Mouse (Mus musculus) midbrain, embryonic 16.5 days (tissue): ENCODE measurements around the gene Hspb2. TPM values are rescaled to one million over a fixed set of nuclear protein-coding genes. Genes with fewer than 3 reads are reported as not detected.

Experiments used
- ATAC-seq: fragments of 200-750 bp; cut with Nextera tagmentation; 2 replicates; pipeline ENCODE4 v1.8.0; 2017; ENCODE audit warnings: moderate TSS enrichment
- H3K27ac ChIP-seq: fragments of 300-500 bp; sonication (generic); 2 replicates; pipeline ENCODE4 v1.5.1; 2014; ENCODE audit warnings: mild to moderate bottlenecking, low read length, mixed read lengths
- H3K27me3 ChIP-seq: fragments of 300-500 bp; sonication (generic); 2 replicates; pipeline ENCODE4 v1.6.1; 2014; ENCODE audit warnings: low read depth, low read length, mixed read lengths; ENCODE audit not compliant: control insufficient read depth, insufficient read depth
- H3K36me3 ChIP-seq: fragments of 300-500 bp; sonication (generic); 2 replicates; pipeline ENCODE4 v1.6.1; 2014; ENCODE audit warnings: mild to moderate bottlenecking, low read length, moderate library complexity, mixed read lengths; ENCODE audit not compliant: control insufficient read depth, insufficient read depth
- H3K4me1 ChIP-seq: fragments of 300-500 bp; sonication (generic); 2 replicates; pipeline ENCODE4 v1.6.1; 2014; ENCODE audit warnings: mild to moderate bottlenecking, low read length, mixed read lengths; ENCODE audit not compliant: control insufficient read depth, insufficient read depth
- H3K4me2 ChIP-seq: fragments of 300-500 bp; sonication (generic); 2 replicates; pipeline ENCODE4 v1.6.1; 2014; ENCODE audit warnings: mild to moderate bottlenecking, low read length, mixed read lengths
- H3K4me3 ChIP-seq: fragments of 300-500 bp; sonication (generic); 2 replicates; pipeline ENCODE4 v1.5.1; 2014; ENCODE audit warnings: low read depth, mild to moderate bottlenecking, low read length, moderate library complexity, mixed read lengths
- H3K9ac ChIP-seq: fragments of 300-500 bp; sonication (generic); 2 replicates; pipeline ENCODE4 v1.6.1; 2014; ENCODE audit warnings: low read depth, low read length, mixed read lengths
- H3K9me3 ChIP-seq: fragments of 300-500 bp; sonication (generic); replicated peaks from 2 replicates; pipeline ENCODE4 v1.6.1; 2014; ENCODE audit warnings: mild to moderate bottlenecking, low read length, mixed read lengths; ENCODE audit not compliant: control insufficient read depth, poor library complexity, severe bottlenecking
- WGBS: fragments of 180-500 bp; shearing (Covaris S2); extraction: QIAGEN DNeasy Blood & Tissue Kit; methylation state at CpG from one replicate; pipeline ENCODE4 v1.1.7; 2014; 5-methylcytosine and 5-hydroxymethylcytosine counted together
- polyA plus RNA-seq: library from polyadenylated mRNA; unstranded; fragments of >200 nt; fragmentation: Nextera tagmentation; extraction: Ambion mirVana; gene quantifications from 2 replicates; pipeline ENCODE4 v1.2.1, GENCODE M21; 2015

The Hspb2 gene
- polyA plus RNA-seq, 1 experiment from 2014 or later = 0.84 TPM

DNA sequence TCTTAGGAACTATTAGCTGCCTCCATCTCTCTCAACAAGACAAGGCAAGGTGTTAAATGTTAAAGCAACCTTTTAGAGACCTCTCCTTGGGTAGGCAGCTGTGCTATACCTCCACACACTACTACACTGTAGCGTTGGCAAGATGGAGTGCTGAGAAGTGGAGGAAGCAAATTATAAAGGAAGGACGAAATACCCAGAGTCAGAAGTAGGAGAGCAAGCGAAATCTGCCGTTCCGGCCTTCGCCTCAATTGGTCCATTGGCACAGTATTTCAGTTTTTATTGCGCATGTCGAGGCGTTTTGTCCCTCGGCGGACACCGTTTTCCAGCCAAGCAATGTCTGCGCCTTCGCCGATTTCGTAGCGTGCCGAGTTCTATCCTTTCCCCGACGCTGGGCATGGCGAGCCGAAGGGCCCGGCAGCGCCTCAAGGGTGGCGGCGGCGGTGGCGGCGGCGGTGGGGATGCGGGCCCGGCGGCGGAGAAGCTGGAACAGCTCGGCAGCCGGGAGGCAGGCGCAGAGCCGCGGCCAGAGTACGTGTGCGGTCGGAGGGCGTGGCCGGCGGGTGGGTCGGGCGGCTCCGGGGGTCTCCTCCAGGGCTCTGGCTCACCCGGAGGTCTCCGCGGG lies 22.9 kb upstream of the Hspb2 start, which contains the start of the genes Alg9 and 1110032A03Rik:
Alg9 (plus strand) TSS at position 29 of the 622 bp plus-strand sequence.
1110032A03Rik (minus strand) TSS at position 530 of the 622 bp plus-strand sequence.
- Histone ChIP-seq H3K36me3 (peaks cover 4% of the 10 kb centered on the region; the same call in 1 of the 2 replicates), H3K4me2 (peak within 1 kb of the TSS; percentile 75), H3K4me1 (peaks cover 19% of the 10 kb centered on the region), H3K27ac (peak within 1 kb of the TSS; percentile 92), H3K4me3 (peak within 1 kb of the TSS; percentile 82), H3K27me3 (no peaks in the 10 kb centered on the region), H3K9ac (peak within 1 kb of the TSS; percentile 89), H3K9me3 (no peaks in the 10 kb centered on the region)
- under 1% methylated on average over 51 of the region's 51 CpGs for WGBS
- ATAC-seq = peak; percentile 80

DNA sequence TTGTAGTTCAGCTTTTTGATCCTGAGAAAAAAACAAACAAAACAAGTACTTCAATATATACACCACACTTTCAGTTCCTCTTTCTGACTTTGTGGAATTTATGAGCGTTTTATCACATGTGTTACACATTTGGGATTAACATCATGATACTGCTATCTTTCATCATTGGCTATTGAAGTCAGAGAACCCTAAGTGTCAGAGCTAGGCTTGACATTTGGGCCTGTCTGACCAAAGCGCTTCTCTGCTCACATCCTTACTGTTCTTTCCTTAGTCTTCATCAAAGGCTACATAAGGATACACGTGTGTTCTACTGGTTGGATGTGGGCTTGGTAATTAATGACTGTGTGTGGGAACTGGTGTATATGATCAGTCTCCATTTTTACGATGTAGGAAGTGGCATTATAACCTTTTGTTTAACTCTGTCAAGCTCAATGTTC lies 21.9 kb upstream of the Hspb2 start:
- 0 out of 2 replicates have a peak overlapping the region, but pooled peaks have one; percentile 0 for H3K4me3 ChIP-seq
- H3K27ac ChIP-seq = no peak overlapping the region; the same call in 1 of the 2 replicates
- no peak overlapping the region for H3K9ac ChIP-seq
- H3K4me1 ChIP-seq = peaks cover 25% of the 10 kb centered on the region
- H3K4me2 ChIP-seq = peak overlapping the region; percentile 75
- no peaks in the 10 kb centered on the region for H3K27me3 ChIP-seq
- no peaks in the 10 kb centered on the region for H3K36me3 ChIP-seq
- ATAC-seq = no peak
- 74% methylated on average over 4 of the region's 4 CpGs for WGBS
- H3K9me3 ChIP-seq = no peaks in the 10 kb centered on the region

DNA sequence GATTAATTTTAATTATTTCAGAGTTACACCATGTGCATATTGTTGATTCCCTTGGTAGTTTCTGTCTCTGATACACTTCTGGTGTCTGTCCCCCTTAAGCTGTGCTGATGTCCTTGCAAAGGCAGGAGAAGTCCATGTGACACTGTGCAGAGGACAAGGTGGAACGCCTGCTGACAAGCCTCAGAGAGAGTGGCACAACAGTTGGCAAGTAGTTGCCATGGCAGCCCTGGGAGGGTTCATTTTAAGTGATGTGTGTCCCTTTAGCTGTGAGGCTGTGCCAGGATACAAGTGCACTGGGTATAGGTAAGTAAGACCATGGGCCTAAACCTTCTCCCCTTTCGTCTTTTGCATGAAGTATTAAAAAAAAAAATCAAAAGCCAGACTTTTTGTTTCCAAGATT lies 17.9 kb upstream of the Hspb2 start:
- no peaks in the 10 kb centered on the region for H3K36me3 ChIP-seq
- ATAC-seq = no peak
- no peaks in the 10 kb centered on the region for H3K9me3 ChIP-seq
- H3K27ac ChIP-seq = no peak overlapping the region
- 78% methylated on average over 2 of the region's 2 CpGs for WGBS
- peaks cover 29% of the 10 kb centered on the region for H3K4me1 ChIP-seq
- no peak overlapping the region for H3K9ac ChIP-seq
- H3K27me3 ChIP-seq = no peaks in the 10 kb centered on the region
- no peak overlapping the region for H3K4me3 ChIP-seq
- no peak overlapping the region for H3K4me2 ChIP-seq

DNA sequence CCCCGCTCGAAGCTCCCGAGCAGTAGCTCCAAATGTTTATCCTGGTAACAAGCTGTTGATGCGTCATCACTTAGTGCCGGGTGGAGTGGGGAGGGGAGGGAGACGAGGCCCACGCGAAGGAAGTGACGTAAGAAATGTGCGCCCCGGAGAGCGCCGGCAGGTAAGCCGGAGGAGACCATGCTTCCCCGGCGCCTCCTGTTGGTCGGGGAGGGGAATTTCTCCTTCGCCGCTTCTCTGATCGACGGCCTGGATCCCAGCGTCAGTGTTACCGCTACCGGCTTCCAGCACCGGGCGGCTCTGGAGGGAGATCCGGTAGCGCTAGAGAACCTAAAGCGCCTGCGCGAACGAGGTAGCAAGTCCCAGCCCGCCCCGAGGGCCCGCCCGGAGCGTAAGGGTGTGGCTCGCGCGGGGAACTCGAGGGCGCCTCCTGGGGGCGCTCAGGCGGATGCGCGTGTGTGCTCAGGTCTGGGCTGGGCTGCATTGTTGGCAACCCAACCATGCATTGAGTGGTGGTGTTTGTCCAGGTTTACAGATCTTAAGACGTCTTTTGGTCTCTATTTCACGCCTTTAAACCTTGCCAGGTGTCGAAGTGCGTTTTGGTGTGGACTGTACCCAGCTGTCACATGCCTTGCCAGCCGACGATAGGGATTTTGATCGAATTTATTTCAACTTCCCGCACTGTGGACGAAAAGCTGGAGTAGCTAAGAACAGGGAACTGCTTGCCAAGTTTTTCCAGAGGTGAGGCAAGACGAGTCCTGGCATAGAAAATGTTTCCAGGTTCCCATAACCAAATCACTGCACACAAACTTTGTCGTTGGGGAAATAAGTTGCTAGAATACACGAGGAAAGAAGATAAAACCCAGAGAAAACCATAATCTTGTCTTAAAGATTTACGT lies 16.2 kb upstream of the Hspb2 start, which contains the start of gene Fdxacb1:
Fdxacb1 (plus strand) TSS at position 130 of the 896 bp plus-strand sequence.
- Histone ChIP-seq H3K4me2 (peak within 1 kb of the TSS; percentile 71), H3K4me3 (peak within 1 kb of the TSS; percentile 61)
- 4% methylated on average over 59 of the region's 59 CpGs for WGBS

DNA sequence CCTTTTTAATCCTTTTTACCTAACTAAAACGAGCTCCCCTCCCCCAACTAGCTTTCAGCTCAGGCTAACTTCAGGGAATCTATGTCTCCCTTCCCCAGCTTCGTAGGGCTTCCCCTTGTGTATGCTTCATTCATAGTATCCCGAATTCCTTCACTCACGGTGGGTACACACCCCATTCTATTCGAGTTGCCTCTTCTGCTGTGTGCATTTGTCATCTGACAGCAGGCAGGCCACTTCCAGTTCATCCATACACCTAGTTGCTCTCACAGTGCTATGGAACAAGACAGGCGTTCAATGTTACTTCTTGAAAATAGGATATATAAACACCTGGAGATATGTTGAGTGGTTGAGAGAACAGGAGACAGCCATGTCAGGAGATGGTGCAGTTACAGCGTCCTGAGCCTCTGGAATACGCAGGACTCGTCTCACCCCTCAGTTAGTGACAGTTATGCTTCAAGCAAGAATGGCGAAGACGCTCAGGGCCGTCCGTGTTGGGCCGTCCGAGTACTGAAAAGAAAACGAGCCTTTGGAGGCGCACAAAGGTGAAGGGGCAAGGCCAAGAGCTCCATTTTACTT lies 15.5 kb upstream of the Hspb2 start:
- Histone ChIP-seq H3K4me1 (peaks cover 19% of the 10 kb centered on the region), H3K4me2 (peak overlapping the region; percentile 71), H3K27ac (peak overlapping the region; percentile 93), H3K27me3 (no peaks in the 10 kb centered on the region), H3K36me3 (no peaks in the 10 kb centered on the region), H3K4me3 (peak overlapping the region; percentile 61), H3K9ac (peak overlapping the region; percentile 75), H3K9me3 (no peaks in the 10 kb centered on the region)
- ATAC-seq = peak; percentile 76; the same call in 1 of the 2 replicates
- 6% methylated on average over 17 of the region's 17 CpGs for WGBS

More for the DNA sequence above, 16.2 kb upstream of the Hspb2 start, which contains the start of gene Fdxacb1:
- H3K27me3 ChIP-seq = no peaks in the 10 kb centered on the region
- peak; percentile 92 for ATAC-seq
- H3K36me3 ChIP-seq = no peaks in the 10 kb centered on the region
- H3K27ac ChIP-seq = peak within 1 kb of the TSS; percentile 93
- no peaks in the 10 kb centered on the region for H3K9me3 ChIP-seq
- H3K9ac ChIP-seq = peak within 1 kb of the TSS; percentile 81
- peaks cover 19% of the 10 kb centered on the region for H3K4me1 ChIP-seq

DNA sequence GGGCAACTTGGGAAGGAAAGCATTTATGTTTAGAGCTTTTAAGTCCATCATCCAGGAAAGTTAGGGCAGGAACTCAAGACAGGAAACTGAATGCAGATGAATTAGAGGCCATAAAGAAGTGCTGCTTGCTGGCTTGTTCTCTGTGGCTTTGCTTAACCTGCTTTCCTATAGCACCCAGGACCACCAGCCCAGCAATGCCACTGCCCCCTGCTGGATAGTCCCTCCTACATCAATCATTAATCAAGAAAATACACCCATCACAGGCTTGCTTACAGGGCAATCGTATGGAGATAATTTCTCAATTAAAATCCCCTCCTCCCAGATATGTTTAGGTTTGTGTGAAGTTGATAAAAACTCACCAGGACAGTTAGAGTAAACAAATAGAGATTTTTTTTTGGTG lies 11.2 kb upstream of the Hspb2 start:
- Histone ChIP-seq H3K27me3 (no peaks in the 10 kb centered on the region), H3K4me3 (no peak overlapping the region), H3K27ac (no peak overlapping the region), H3K4me2 (no peak overlapping the region), H3K36me3 (no peaks in the 10 kb centered on the region), H3K9me3 (no peaks in the 10 kb centered on the region), H3K4me1 (peaks cover 8% of the 10 kb centered on the region), H3K9ac (no peak overlapping the region)
- ATAC-seq = no peak
- WGBS = 69% methylated on average over 1 of the region's 1 CpGs

DNA sequence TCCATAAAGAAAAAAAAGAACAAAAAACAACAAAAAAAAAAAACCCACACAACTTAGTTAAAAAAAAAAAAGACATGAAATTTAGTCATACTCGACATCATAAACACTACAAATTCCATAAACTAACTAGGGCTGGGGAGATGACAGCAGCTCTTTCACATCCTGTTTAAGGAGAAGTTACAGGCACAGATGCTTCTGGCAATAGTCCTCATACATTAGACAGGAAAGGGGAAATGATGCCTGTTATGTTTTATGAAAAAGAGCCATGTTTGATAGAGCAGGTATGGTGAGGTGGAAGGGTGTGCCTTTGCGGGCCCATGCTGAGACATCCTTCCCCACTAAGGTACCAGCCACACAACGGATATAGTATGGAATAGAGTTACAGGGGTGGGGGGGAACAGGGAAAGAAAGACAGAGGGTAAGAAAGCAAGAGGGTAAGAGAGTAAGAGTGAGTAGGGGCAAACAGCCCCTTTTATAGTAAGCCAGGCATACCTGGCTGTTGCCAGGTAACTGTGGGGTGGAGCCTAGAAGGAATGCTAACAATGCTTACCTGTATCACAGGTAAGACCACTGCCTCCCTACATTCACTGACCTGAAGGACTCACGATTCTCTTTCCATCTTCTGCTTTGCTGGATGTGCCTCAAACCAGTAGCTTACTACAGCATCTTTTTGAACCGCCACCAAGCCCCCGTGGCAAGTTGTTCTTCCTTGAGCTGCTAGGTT lies 9.5 kb upstream of the Hspb2 start:
- WGBS = 68% methylated on average over 6 of the region's 6 CpGs
- no peak overlapping the region for H3K9ac ChIP-seq
- ATAC-seq = no peak

DNA sequence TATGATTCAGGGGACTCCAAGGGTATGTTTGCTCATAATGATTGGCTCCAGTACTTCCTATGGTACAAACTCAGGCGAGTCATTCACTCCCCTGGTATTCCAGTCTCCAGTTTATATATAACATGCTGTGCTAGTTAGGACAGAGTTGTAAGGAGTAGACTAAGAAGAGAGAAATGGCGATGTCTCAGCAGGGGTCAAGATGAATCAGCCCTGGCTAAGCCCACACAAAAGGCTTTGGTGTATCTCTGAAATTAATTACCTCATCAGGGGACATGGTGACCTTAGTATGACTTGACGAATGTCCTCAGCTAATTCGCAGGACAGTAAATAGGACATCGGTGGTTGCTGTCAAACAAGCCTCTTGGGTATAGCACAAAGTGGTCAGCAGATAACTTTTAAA lies 4.6 kb upstream of the Hspb2 start:
- Histone ChIP-seq H3K9ac (no peak overlapping the region), H3K4me3 (no peak overlapping the region), H3K27ac (no peak overlapping the region), H3K27me3 (no peaks in the 10 kb centered on the region), H3K4me2 (no peak overlapping the region), H3K36me3 (no peaks in the 10 kb centered on the region), H3K4me1 (no peaks in the 10 kb centered on the region), H3K9me3 (no peaks in the 10 kb centered on the region)
- ATAC-seq = no peak
- 56% methylated on average over 5 of the region's 5 CpGs for WGBS

More for the DNA sequence above, 9.5 kb upstream of the Hspb2 start:
- Histone ChIP-seq H3K9me3 (no peaks in the 10 kb centered on the region), H3K4me1 (peaks cover 2% of the 10 kb centered on the region; the same call in 1 of the 2 replicates), H3K36me3 (no peaks in the 10 kb centered on the region), H3K27me3 (no peaks in the 10 kb centered on the region), H3K4me2 (no peak overlapping the region), H3K4me3 (no peak overlapping the region), H3K27ac (no peak overlapping the region)
